In genomic region chr11:5015720-5016119, GRCm38 (mm10) we compare ENCODE assay signal across 9 mouse cellular contexts. TPM values are rescaled to one million over a fixed set of nuclear protein-coding genes. Genes with fewer than 3 reads are reported as not detected.
A peak's percentile ranks its signal among the peaks of the same experiment; 100 is the strongest.
DNase-seq lines count a peak whose midpoint lies in the region; ATAC-seq lines count a peak whose summit lies in the region.
"Had no signal": no experiment of that assay in that cellular context is flagged by ENCODE, and none has a peak within 500 bp of the region (broad histone marks: within the 10 kb centered on the region; RNA-seq: fewer than 3 reads in every experiment).

No protein-coding gene starts in this region.

- 61% methylated on average over 2 of the region's 2 CpGs for WGBS in kidney, embryonic 14.5 days
- WGBS in limb, embryonic 15.5 days = 38% methylated on average over 2 of the region's 2 CpGs

- H3K27ac ChIP-seq in kidney, embryonic 14.5 days (ENCODE audit: low read depth, low read length) = no peak overlapping the region
- H3K27ac ChIP-seq in limb, embryonic 15.5 days = no peak overlapping the region

- H3K27me3 ChIP-seq in kidney, embryonic 14.5 days (ENCODE audit: control insufficient read depth, insufficient read depth, low read length) = no peaks in the 10 kb centered on the region
- no peaks in the 10 kb centered on the region for H3K27me3 ChIP-seq in limb, embryonic 15.5 days

- 0 out of 2 replicates have a peak, but pooled peaks have one; percentile 46 for ATAC-seq in kidney, embryonic 14.5 days (ENCODE audit: low FRiP score, low TSS enrichment)
- ATAC-seq in limb, embryonic 15.5 days (ENCODE audit: insufficient number of reproducible peaks, low FRiP score, low TSS enrichment, low read depth) = peak; percentile 40; the same call in 1 of the 2 replicates
- no peak for ATAC-seq in inflammation-experienced regulatory T-cells, adult 6 months

- H3K4me3 ChIP-seq in kidney, embryonic 14.5 days (ENCODE audit: low read length) = no peak overlapping the region
- H3K4me3 ChIP-seq in limb, embryonic 15.5 days = no peak overlapping the region
- H3K4me3 ChIP-seq: erythroblast, embryonic 14.5 days had no signal

- peaks cover 73% of the 10 kb centered on the region for H3K36me3 ChIP-seq in kidney, embryonic 14.5 days (ENCODE audit: control insufficient read depth, insufficient read depth, low read length)
- H3K36me3 ChIP-seq in limb, embryonic 15.5 days = peaks cover 72% of the 10 kb centered on the region

- no peak overlapping the region for H3K9ac ChIP-seq in kidney, embryonic 14.5 days (ENCODE audit: low read depth, low read length)
- H3K9ac ChIP-seq in limb, embryonic 15.5 days = no peak overlapping the region

- H3K9me3 ChIP-seq in kidney, embryonic 14.5 days (ENCODE audit: control insufficient read depth, low read length) = no peaks in the 10 kb centered on the region
- no peaks in the 10 kb centered on the region for H3K9me3 ChIP-seq in limb, embryonic 15.5 days

- H3K4me1 ChIP-seq in kidney, embryonic 14.5 days (ENCODE audit: control insufficient read depth, insufficient read depth, low read length) = no peaks in the 10 kb centered on the region
- H3K4me1 ChIP-seq in limb, embryonic 15.5 days = no peaks in the 10 kb centered on the region

- no peak overlapping the region for H3K4me2 ChIP-seq in kidney, embryonic 14.5 days (replicated peaks; ENCODE audit: low read depth, low read length)
- no peak overlapping the region for H3K4me2 ChIP-seq in limb, embryonic 15.5 days

- DNase-seq in urinary bladder, postnatal 25 days (ENCODE audit: low spot score) = peak; percentile 57
- DNase-seq in urinary bladder, postnatal 10 days (ENCODE audit: low spot score) = no peak
- DNase-seq in cerebellum, adult 8-10 months = peak; percentile 90
- peak; percentile 72 to 82 for DNase-seq in frontal cortex, postnatal 36 days (ENCODE audit: low spot score in 2 of 2)
- peak; percentile 84 for DNase-seq in right cerebral cortex, adult 18-20 months

RNA-seq across cellular contexts. Expression of gene Ap1b1, which starts 29.1 kb away (rescaled TPM):
- polyA plus RNA-seq in kidney, embryonic 14.5 days (2014; fragmentation: Nextera tagmentation; extraction: Ambion mirVana) = 35.1 and 62.6 TPM in 2 replicates
- polyA plus RNA-seq in limb, embryonic 15.5 days (2015; fragmentation: Nextera tagmentation; extraction: Ambion mirVana) = 55.2 and 56.5 TPM in 2 replicates
- polyA plus RNA-seq in inflammation-experienced regulatory T-cells, adult 6 months (2017; shearing (Covaris generic)) = 10 to 100 TPM; 48.9 to 55.5 (median 50.0) TPM

RNA-seq across cellular contexts. Expression of gene Rasl10a, which starts 42.2 kb away (rescaled TPM):
- 4.1 and 4.6 TPM in 2 replicates for polyA plus RNA-seq in kidney, embryonic 14.5 days (2014; fragmentation: Nextera tagmentation; extraction: Ambion mirVana)
- 7.1 and 8.6 TPM in 2 replicates for polyA plus RNA-seq in limb, embryonic 15.5 days (2015; fragmentation: Nextera tagmentation; extraction: Ambion mirVana)
- polyA plus RNA-seq in inflammation-experienced regulatory T-cells, adult 6 months (2017; shearing (Covaris generic)) = not detected
- polyA plus RNA-seq: erythroblast, embryonic 14.5 days had no signal

RNA-seq across cellular contexts. Expression of gene Gas2l1, which starts 49.4 kb away (rescaled TPM):
- 30.2 and 47.3 TPM in 2 replicates for polyA plus RNA-seq in kidney, embryonic 14.5 days (2014; fragmentation: Nextera tagmentation; extraction: Ambion mirVana)
- polyA plus RNA-seq in limb, embryonic 15.5 days (2015; fragmentation: Nextera tagmentation; extraction: Ambion mirVana) = 32.3 and 34.4 TPM in 2 replicates
- polyA plus RNA-seq in inflammation-experienced regulatory T-cells, adult 6 months (2017; shearing (Covaris generic)) = under 1 TPM; 0.58 to 0.94 (median 0.91) TPM

Comparison
In these comparisons a context has a peak if more than half of its experiments do, and no peak if none do; other contexts are left out.
1. RNA of gene Gas2l1, which starts 49.4 kb away (polyA plus RNA-seq): 30.2 to 47.3 TPM in kidney, embryonic 14.5 days and 32.3 to 34.4 TPM in limb, embryonic 15.5 days; 0.58 to 0.94 TPM in inflammation-experienced regulatory T-cells, adult 6 months; every median in the first group is over 10 times any median in the second.